Mouse (Mus musculus) megakaryocyte progenitor cell, adult 5-6 weeks (primary cell): ENCODE results near the gene Itk. TPM values are rescaled to one million over a fixed set of nuclear protein-coding genes. Genes with fewer than 3 reads are reported as not detected.

Experiments
- ATAC-seq: replicated peaks from 2 replicates; pipeline ENCODE4 v1.8.0; 2016; ENCODE audit warnings: mild to moderate bottlenecking, moderate TSS enrichment, inconsistent platforms; ENCODE audit not compliant: poor library complexity
- total RNA-seq, 2 experiments: library from RNA; stranded (forward) in 1 of 2; stranded (reverse) in 1 of 2; fragments of 157-497, 149-512 nt in 1 of 2; fragments of 200-1000 nt in 1 of 2; gene quantifications; 2 replicates each; pipeline versions ENCODE4 v1.2.3 to v1.2.4; 2015 to 2017

Itk gene
- total RNA-seq, 2 experiments from 2014 or later = 0.46 to 0.91 TPM

- no peak for ATAC-seq
Observed at GRCm38 (mm10) chr11:46395088-46395487, 5.8 kb upstream of the Itk start.

- no peak for ATAC-seq
Observed at GRCm38 (mm10) chr11:46393413-46393812, 4.1 kb upstream of the Itk start.

GRCm38 (mm10) chr11:46392890-46393289 is 3.6 kb upstream of the Itk start:
- ATAC-seq = no peak

- no peak for ATAC-seq
Observed at GRCm38 (mm10) chr11:46390621-46391020, 1.3 kb upstream of the Itk start.

- ATAC-seq = no peak
Observed at GRCm38 (mm10) chr11:46388438-46388837, 877 bp downstream of the Itk start.

- no peak for ATAC-seq
Observed at GRCm38 (mm10) chr11:46387061-46387460, 2.3 kb downstream of the Itk start.

- ATAC-seq = no peak
Observed at GRCm38 (mm10) chr11:46386556-46386955, 2.8 kb downstream of the Itk start.

GRCm38 (mm10) chr11:46384925-46385324 is 4.4 kb downstream of the Itk start:
- no peak for ATAC-seq

- no peak for ATAC-seq
Observed at GRCm38 (mm10) chr11:46382466-46382865, 6.8 kb downstream of the Itk start.

- ATAC-seq = peak; percentile 65
Observed at GRCm38 (mm10) chr11:46380097-46380675, 9.1 kb downstream of the Itk start.

- ATAC-seq = peak; percentile 75
Observed at GRCm38 (mm10) chr11:46377819-46378782, 11.2 kb downstream of the Itk start.

- ATAC-seq = no peak
Observed at GRCm38 (mm10) chr11:46377316-46377715, 12.0 kb downstream of the Itk start.

- ATAC-seq = no peak
Observed at GRCm38 (mm10) chr11:46375015-46375414, 14.3 kb downstream of the Itk start.

- ATAC-seq = peak; percentile 55
Observed at GRCm38 (mm10) chr11:46373071-46374030, 16.0 kb downstream of the Itk start.

GRCm38 (mm10) chr11:46372331-46372953 is 16.9 kb downstream of the Itk start:
- 0 out of 2 replicates have a peak, but pooled peaks have one; percentile 16 for ATAC-seq

- no peak for ATAC-seq
Observed at GRCm38 (mm10) chr11:46371250-46371649, 18.1 kb downstream of the Itk start.

GRCm38 (mm10) chr11:46370457-46370856 is 18.9 kb downstream of the Itk start:
- ATAC-seq = no peak

GRCm38 (mm10) chr11:46366357-46366756 is 23.0 kb downstream of the Itk start:
- ATAC-seq = peak; percentile 59

GRCm38 (mm10) chr11:46365744-46366143 is 23.6 kb downstream of the Itk start:
- ATAC-seq = no peak

GRCm38 (mm10) chr11:46363864-46364263 is 25.5 kb downstream of the Itk start:
- ATAC-seq = no peak
